Mouse (Mus musculus): ENCODE results near the gene A730046J19Rik.

Gene A730046J19Rik

GRCm38 (mm10) chrX:144153523-144153922 is at the start of gene A730046J19Rik:
A730046J19Rik (plus strand) TSS chrX:144153695.
- DNase-seq (ENCODE audit: low read depth) = no peak

DNA sequence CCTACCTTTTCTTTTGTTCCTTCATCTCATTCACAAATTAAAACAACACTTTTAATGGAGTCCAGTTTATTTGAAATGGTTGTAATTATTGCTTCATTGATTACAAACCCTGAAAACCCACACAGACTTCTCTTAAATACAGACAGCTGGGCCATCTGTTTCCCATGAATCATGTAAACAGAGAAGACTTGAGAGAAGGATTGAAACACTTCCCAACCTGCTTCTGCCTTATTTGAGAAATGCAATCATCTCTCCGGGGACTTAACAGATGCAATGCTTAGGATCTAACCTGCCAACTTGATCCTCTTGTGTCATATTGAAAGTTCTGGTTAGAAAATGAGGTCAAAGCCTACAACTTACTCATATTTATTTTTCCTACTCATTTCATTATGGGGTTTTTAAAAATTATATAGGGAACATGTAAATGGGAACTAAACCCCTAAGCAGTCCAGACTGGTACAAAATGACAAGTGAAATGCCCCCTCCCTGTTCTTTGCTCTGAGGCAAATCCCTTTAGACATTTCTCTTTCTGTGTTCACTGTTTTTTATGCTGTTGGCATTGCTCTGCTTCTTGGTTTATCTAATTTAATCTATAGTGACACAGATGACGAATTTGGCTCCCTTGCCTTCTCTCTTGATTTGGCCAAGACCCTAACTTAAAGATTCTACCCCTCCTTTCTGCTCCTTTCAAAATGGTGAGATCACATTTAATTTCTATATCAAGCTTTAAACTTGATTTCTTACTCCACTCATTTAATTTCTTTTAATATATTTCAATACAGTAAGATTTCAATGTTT is 48.7 kb upstream of the A730046J19Rik start:
- no peak for DNase-seq (ENCODE audit: low read depth)

GRCm38 (mm10) chrX:144136281-144136680 is 17.2 kb upstream of the A730046J19Rik start:
- no peak for DNase-seq (ENCODE audit: low read depth)

DNA sequence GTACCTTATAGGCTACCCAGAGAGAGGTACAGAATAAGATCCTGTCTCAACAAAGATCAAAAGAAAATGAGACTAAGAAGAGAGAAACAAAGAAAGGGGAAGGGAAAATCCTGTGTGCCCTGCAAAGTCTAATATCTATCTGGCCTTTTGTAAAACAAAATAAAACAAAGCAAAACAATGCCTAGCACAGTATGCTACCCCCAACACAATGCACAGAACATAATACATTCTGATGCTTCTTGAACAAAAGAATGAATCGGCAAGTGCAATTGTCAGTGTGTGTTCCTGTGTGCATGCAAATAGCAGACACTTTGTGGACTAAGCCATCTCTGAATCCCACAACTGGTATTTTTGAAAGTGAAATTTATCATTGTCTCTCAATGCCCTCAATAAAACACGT is 3.5 kb upstream of the A730046J19Rik start:
- DNase-seq (ENCODE audit: low read depth) = no peak

GRCm38 (mm10) chrX:144154111-144154510 is 616 bp downstream of the A730046J19Rik start:
- no peak for DNase-seq (ENCODE audit: low read depth)

- DNase-seq (ENCODE audit: low read depth) = no peak
These were observed 9.4 kb downstream of the A730046J19Rik start for GRCm38 (mm10) chrX:144162936-144163335.
